Mouse (Mus musculus) megakaryocyte, embryonic 14.5 days (primary cell): ENCODE data around the gene Gkap1.

ENCODE experiments used
- FLI1 ChIP-seq: IDR thresholded peaks from 2 replicates; pipeline ENCODE4 v1.6.1; 2012; ENCODE audit warnings: low read length, inconsistent platforms, mixed read lengths
- GATA1 ChIP-seq: IDR thresholded peaks from 3 replicates; pipeline ENCODE4 v1.6.1; 2012; ENCODE audit warnings: mixed read lengths, low read length, inconsistent platforms, borderline replicate concordance

GRCm38 (mm10) chr13:58204986-58205385, 70.5 kb downstream of the Gkap1 start:
- TF ChIP-seq GATA1, result no peak
- TF ChIP-seq FLI1, result no peak
